Comparison of ENCODE assay signal across 19 mouse cellular contexts in genomic region chr7:14010686-14011085, GRCm38 (mm10). TPM values are rescaled to one million over a fixed set of nuclear protein-coding genes. Genes with fewer than 3 reads are reported as not detected.
DNase-seq lines count a peak whose midpoint lies in the region; TF ChIP-seq lines count a peak whose summit lies in the region.
"Not testable (repeated sequence)": the region's sequence is repeated elsewhere in the genome, so short reads cannot be mapped to it uniquely, and the experiment has no call there.
"Had no signal": no experiment of that assay in that cellular context is flagged by ENCODE, and none has a peak within 500 bp of the region (broad histone marks: within the 10 kb centered on the region; RNA-seq: fewer than 3 reads in every experiment).

No protein-coding gene starts in this region.

- not testable (repeated sequence) for TF ChIP-seq POLR2A in ES-Bruce4 (IDR thresholded peaks at IDR 0.05; ENCODE audit: insufficient read depth, low read length)

- TF ChIP-seq EP300 in ES-Bruce4 (IDR thresholded peaks at IDR 0.05; ENCODE audit: insufficient read depth, low read depth, low read length), result not testable (repeated sequence)

- H3K27ac ChIP-seq in ES-Bruce4 (ENCODE audit: insufficient read depth, low read length), result peak overlapping the region; percentile 44; the same call in 1 of the 2 replicates
- H3K27ac ChIP-seq in ES-E14 (ENCODE audit: insufficient read depth, low read depth, low read length, poor library complexity, severe bottlenecking), result not testable (repeated sequence)

- not testable (repeated sequence) for H3K4me3 ChIP-seq in ES-Bruce4 (ENCODE audit: low read depth, low read length); ES-E14 (ENCODE audit: insufficient read depth in 1 of 2, low read depth in 1 of 2, low read length in 2 of 2, poor library complexity in 1 of 2, severe bottlenecking in 1 of 2)

- H3K9me3 ChIP-seq in ES-Bruce4 (replicated peaks; ENCODE audit: control insufficient read depth, insufficient read depth, low read length, poor library complexity, severe bottlenecking); ES-E14 (ENCODE audit: control insufficient read depth, insufficient read depth, low read depth, low read length): not testable (repeated sequence)

- not testable (repeated sequence) for H3K9ac ChIP-seq in ES-Bruce4 (ENCODE audit: low read depth, poor library complexity, severe bottlenecking); ES-E14 (ENCODE audit: insufficient read depth, low read depth, low read length, poor library complexity, severe bottlenecking)

- not testable (repeated sequence) for H3K27me3 ChIP-seq in ES-Bruce4 (ENCODE audit: control insufficient read depth, insufficient read depth, low read length, poor library complexity, severe bottlenecking)

- H3K36me3 ChIP-seq in ES-Bruce4 (ENCODE audit: control insufficient read depth, insufficient read depth, low read length, poor library complexity, severe bottlenecking); ES-E14 (ENCODE audit: control insufficient read depth, insufficient read depth, low read length, poor library complexity, severe bottlenecking): not testable (repeated sequence)

- H3K4me1 ChIP-seq in ES-Bruce4 (ENCODE audit: control insufficient read depth, insufficient read depth, low read length); ES-E14 (ENCODE audit: control insufficient read depth in 2 of 2, insufficient read depth in 2 of 2, low read length in 2 of 2, poor library complexity in 1 of 2): not testable (repeated sequence)

- TF ChIP-seq CTCF in ES-Bruce4 (IDR thresholded peaks at IDR 0.05; ENCODE audit: low read depth, low read length), result not testable (repeated sequence)

- DNase-seq in ES-CJ7 (ENCODE audit: low read depth, low spot score) (peak; percentile 68), ES-E14 (ENCODE audit: low read depth, low spot score) (peak; percentile 48), R1 (ENCODE audit: low read depth, low spot score) (peak; percentile 93), ZHBTc4 (ENCODE audit: low read depth, low spot score) (peak; percentile 57)

- in situ Hi-C loops in ES-E14 (cut with MboI; ENCODE audit: low sequenced_read_pairs in 2 of 2, unreplicated experiment in 2 of 2), result not testable (repeated sequence)

RNA-seq across cellular contexts. Expression of gene Sult2a4, which starts 21.3 kb away (rescaled TPM):
- polyA plus RNA-seq in ES-Bruce4 (2011; ENCODE audit: insufficient read depth, insufficient read length, low read depth, missing spikeins), result not detected in 2 replicates
- 0.32 TPM in 1 of 2 replicates, not detected in the other for total RNA-seq in ES-E14 (2012; rRNA removed)
- total RNA-seq: adrenal gland, adult 18-20 months; adrenal gland, adult 2 months; adrenal gland, adult 8-10 months; adrenal gland, postnatal 25 days; adrenal gland, postnatal 36 days; CH12.LX; G1E; MEL had no signal
- polyA plus RNA-seq: activated CD4-positive, CD25-positive, alpha-beta regulatory T cell, adult 4 months; adrenal gland, adult 2 months; brain, embryonic 14.5 days; C2C12; CD4-positive, CD25-positive, alpha-beta regulatory T cell, adult 4 months; cerebellum, adult 2 months; G1E; Patski had no signal
